Mouse (Mus musculus) small intestine, adult 2 months (tissue): ENCODE results near the gene Tlr5. TPM values are rescaled to one million over a fixed set of nuclear protein-coding genes. Genes with fewer than 3 reads are reported as not detected.

Experiments used
- H3K27ac ChIP-seq: fragments of 200-500 bp; 2 replicates; pipeline ENCODE4 v1.5.1; 2012; ENCODE audit warnings: low read depth, low read length, control low read depth, inconsistent platforms; ENCODE audit not compliant: insufficient read depth
- H3K27me3 ChIP-seq: fragments of 200-500 bp; 2 replicates; pipeline ENCODE4 v1.6.1; 2012; ENCODE audit warnings: mild to moderate bottlenecking, moderate library complexity, low read length, inconsistent platforms; ENCODE audit not compliant: control insufficient read depth, insufficient read depth
- H3K36me3 ChIP-seq: fragments of 200-500 bp; 2 replicates; pipeline ENCODE4 v1.6.1; 2012; ENCODE audit warnings: mild to moderate bottlenecking, low read length, control low read depth, inconsistent platforms; ENCODE audit not compliant: control insufficient read depth, insufficient read depth
- H3K4me1 ChIP-seq: fragments of 200-500 bp; 2 replicates; pipeline ENCODE4 v1.6.1; 2012; ENCODE audit warnings: low read length, inconsistent platforms, mixed read lengths; ENCODE audit not compliant: control insufficient read depth, insufficient read depth, insufficient read length
- H3K4me3 ChIP-seq: fragments of 200-500 bp; 2 replicates; pipeline ENCODE4 v1.5.1; 2012; ENCODE audit warnings: low read depth, mild to moderate bottlenecking, control low read depth, inconsistent platforms, low read length, moderate library complexity
- CTCF ChIP-seq: fragments of 200-500 bp; IDR thresholded peaks from 2 replicates; pipeline ENCODE4 v1.5.1; 2012; ENCODE audit warnings: low read depth, mild to moderate bottlenecking, control low read depth, inconsistent platforms, low read length, moderate library complexity, mixed read lengths; ENCODE audit not compliant: insufficient replicate concordance, insufficient read length; ENCODE audit errors: extremely low read depth
- POLR2A ChIP-seq: fragments of 200-500 bp; IDR thresholded peaks from 2 replicates; pipeline ENCODE4 v1.6.1; 2012; ENCODE audit warnings: low read depth, mild to moderate bottlenecking, control low read depth, inconsistent platforms, low read length, moderate library complexity
- WGBS: fragments of 180-500 bp; shearing (Covaris S2); methylation state at CpG from one replicate; pipeline ENCODE4 v1.1.7; 2018; 5-methylcytosine and 5-hydroxymethylcytosine counted together
- polyA plus RNA-seq: library from polyadenylated mRNA; depleted of rRNA; stranded (reverse); fragments of >200 nt; gene quantifications from 2 replicates; pipeline ENCODE4 v1.2.3, GENCODE M21; 2012

Tlr5 gene
- polyA plus RNA-seq, 1 experiment = 0.49 TPM

- Histone ChIP-seq H3K27ac (no peak overlapping the region), H3K4me3 (no peak overlapping the region), H3K4me1 (peaks cover 13% of the 10 kb centered on the region; the same call in 1 of the 2 replicates), H3K27me3 (no peaks in the 10 kb centered on the region), H3K36me3 (no peaks in the 10 kb centered on the region)
- TF ChIP-seq POLR2A (no peak), CTCF (no peak)
- WGBS = 65% methylated on average over 12 of the region's 12 CpGs
These were observed 1.8 kb downstream of the Tlr5 start for GRCm38 (mm10) chr1:182956186-182956960.

- H3K4me3 ChIP-seq = no peak overlapping the region
- TF ChIP-seq CTCF (no peak), POLR2A (no peak)
- H3K4me1 ChIP-seq = peaks cover 13% of the 10 kb centered on the region; the same call in 1 of the 2 replicates
- no peaks in the 10 kb centered on the region for H3K27me3 ChIP-seq
- H3K36me3 ChIP-seq = no peaks in the 10 kb centered on the region
- WGBS = 38% methylated on average over 16 of the region's 16 CpGs
- H3K27ac ChIP-seq = no peak overlapping the region
These were observed 2.6 kb downstream of the Tlr5 start for GRCm38 (mm10) chr1:182957001-182957757.

- H3K4me3 ChIP-seq = no peak overlapping the region
- H3K4me1 ChIP-seq = peaks cover 13% of the 10 kb centered on the region; the same call in 1 of the 2 replicates
- no peaks in the 10 kb centered on the region for H3K27me3 ChIP-seq
- H3K36me3 ChIP-seq = no peaks in the 10 kb centered on the region
- no peak for TF ChIP-seq CTCF
- no peak for TF ChIP-seq POLR2A
- 77% methylated on average over 13 of the region's 13 CpGs for WGBS
- no peak overlapping the region for H3K27ac ChIP-seq
These were observed 3.4 kb downstream of the Tlr5 start for GRCm38 (mm10) chr1:182957826-182958544.

GRCm38 (mm10) chr1:182958824-182959223 is 4.2 kb downstream of the Tlr5 start:
- H3K4me3 ChIP-seq = no peak overlapping the region
- 67% methylated on average over 3 of the region's 3 CpGs for WGBS

GRCm38 (mm10) chr1:182959251-182959691 is 4.7 kb downstream of the Tlr5 start:
- TF ChIP-seq CTCF = no peak
- TF ChIP-seq POLR2A = no peak
- 5% methylated on average over 17 of the region's 17 CpGs for WGBS
- peak overlapping the region; percentile 26 for H3K4me3 ChIP-seq
- H3K27me3 ChIP-seq = no peaks in the 10 kb centered on the region
- no peaks in the 10 kb centered on the region for H3K36me3 ChIP-seq
- H3K27ac ChIP-seq = no peak overlapping the region
- H3K4me1 ChIP-seq = peaks cover 12% of the 10 kb centered on the region; the same call in 1 of the 2 replicates

More at GRCm38 (mm10) chr1:182958824-182959223, 4.2 kb downstream of the Tlr5 start:
- H3K36me3 ChIP-seq = no peaks in the 10 kb centered on the region
- peaks cover 13% of the 10 kb centered on the region; the same call in 1 of the 2 replicates for H3K4me1 ChIP-seq
- H3K27me3 ChIP-seq = no peaks in the 10 kb centered on the region
- TF ChIP-seq POLR2A = no peak
- no peak for TF ChIP-seq CTCF
- H3K27ac ChIP-seq = no peak overlapping the region

GRCm38 (mm10) chr1:182959811-182960455 is 5.3 kb downstream of the Tlr5 start:
- Histone ChIP-seq H3K4me3 (peak overlapping the region; percentile 54), H3K27me3 (no peaks in the 10 kb centered on the region), H3K36me3 (no peaks in the 10 kb centered on the region), H3K27ac (0 out of 2 replicates have a peak overlapping the region, but pooled peaks have one; percentile 8), H3K4me1 (peaks cover 8% of the 10 kb centered on the region; the same call in 1 of the 2 replicates)
- WGBS = under 1% methylated on average over 20 of the region's 20 CpGs
- TF ChIP-seq CTCF = peak; percentile 99
- TF ChIP-seq POLR2A = no peak; the same call in 1 of the 2 replicates
